Mouse (Mus musculus) heart, embryonic 11.5 days (tissue): ENCODE results near the gene Myl9. TPM values are rescaled to one million over a fixed set of nuclear protein-coding genes. Genes with fewer than 3 reads are reported as not detected.

Source experiments
- ATAC-seq: fragments of 200-750 bp; cut with Nextera tagmentation; replicated peaks from 2 replicates; pipeline ENCODE4 v1.8.0; 2017; ENCODE audit warnings: moderate library complexity; ENCODE audit not compliant: insufficient number of reproducible peaks, low FRiP score, low TSS enrichment
- H3K27ac ChIP-seq: fragments of 300-500 bp; sonication (generic); 2 replicates; pipeline ENCODE4 v1.5.1; 2014; ENCODE audit warnings: mild to moderate bottlenecking, low read depth, low read length
- H3K27me3 ChIP-seq: fragments of 300-500 bp; sonication (generic); 2 replicates; pipeline ENCODE4 v1.6.1; 2014; ENCODE audit warnings: mild to moderate bottlenecking, low read length, mixed read lengths; ENCODE audit not compliant: control insufficient read depth, insufficient read depth
- H3K36me3 ChIP-seq: fragments of 300-500 bp; sonication (generic); 2 replicates; pipeline ENCODE4 v1.6.1; 2014; ENCODE audit warnings: mild to moderate bottlenecking, low read length, moderate library complexity, mixed read lengths; ENCODE audit not compliant: control insufficient read depth, insufficient read depth
- H3K4me1 ChIP-seq: fragments of 300-500 bp; sonication (generic); 2 replicates; pipeline ENCODE4 v1.6.1; 2014; ENCODE audit warnings: low read length; ENCODE audit not compliant: control insufficient read depth, insufficient read depth
- H3K4me2 ChIP-seq: fragments of 300-500 bp; sonication (generic); 2 replicates; pipeline ENCODE4 v1.6.1; 2014; ENCODE audit warnings: mild to moderate bottlenecking, moderate library complexity
- H3K4me3 ChIP-seq: fragments of 300-500 bp; sonication (generic); 2 replicates; pipeline ENCODE4 v1.5.1; 2014; ENCODE audit warnings: low read depth, low read length
- H3K9ac ChIP-seq: fragments of 300-500 bp; sonication (generic); 2 replicates; pipeline ENCODE4 v1.6.1; 2014; ENCODE audit warnings: mild to moderate bottlenecking, low read depth, low read length, moderate library complexity
- H3K9me3 ChIP-seq: fragments of 300-500 bp; sonication (generic); replicated peaks from 2 replicates; pipeline ENCODE4 v1.6.1; 2016; ENCODE audit warnings: low read length; ENCODE audit not compliant: control insufficient read depth
- WGBS: fragments of 180-500 bp; shearing (Covaris S2); extraction: QIAGEN DNeasy Blood & Tissue Kit; methylation state at CpG from one replicate; pipeline ENCODE4 v1.1.7; 2014; ENCODE audit not compliant: insufficient replicate concordance; 5-methylcytosine and 5-hydroxymethylcytosine counted together
- polyA plus RNA-seq: library from polyadenylated mRNA; unstranded; fragments of >200 nt; fragmentation: Nextera tagmentation; extraction: Ambion mirVana; gene quantifications from 2 replicates; pipeline ENCODE4 v1.2.1, GENCODE M21; 2014

Gene Myl9
- 2,229 and 2,268 TPM in 2 replicates for polyA plus RNA-seq

GRCm38 (mm10) chr2:156774738-156775454 is at the start of gene Myl9:
Gene Myl9 (plus strand): TSS chr2:156775420.
- H3K4me1 ChIP-seq: peaks cover 30% of the 10 kb centered on the region
- peak within 1 kb of the TSS; percentile 87 for H3K9ac ChIP-seq
- ATAC-seq: peak; percentile 79
- H3K4me2 ChIP-seq: peak within 1 kb of the TSS; percentile 75
- whole genome bisulfite sequencing: 2% methylated on average over 28 of the region's 28 CpGs
- peak within 1 kb of the TSS; percentile 94 for H3K27ac ChIP-seq
- H3K4me3 ChIP-seq: peak within 1 kb of the TSS; percentile 58
- no peaks in the 10 kb centered on the region for H3K36me3 ChIP-seq
- no peaks in the 10 kb centered on the region for H3K9me3 ChIP-seq
- H3K27me3 ChIP-seq: no peaks in the 10 kb centered on the region

- Histone ChIP-seq H3K36me3 (no peaks in the 10 kb centered on the region), H3K9me3 (no peaks in the 10 kb centered on the region), H3K9ac (no peak overlapping the region), H3K27me3 (no peaks in the 10 kb centered on the region), H3K4me2 (peak overlapping the region; percentile 33), H3K4me1 (peaks cover 52% of the 10 kb centered on the region), H3K4me3 (no peak overlapping the region), H3K27ac (peak overlapping the region; percentile 38)
- ATAC-seq: no peak
- WGBS: 26% methylated on average over 7 of the region's 7 CpGs
These were observed 48.9 kb upstream of the Myl9 start for GRCm38 (mm10) chr2:156726344-156726743.

GRCm38 (mm10) chr2:156726878-156727277 is 48.3 kb upstream of the Myl9 start:
- Histone ChIP-seq H3K36me3 (no peaks in the 10 kb centered on the region), H3K27ac (peak overlapping the region; percentile 38), H3K27me3 (no peaks in the 10 kb centered on the region), H3K4me3 (no peak overlapping the region), H3K4me1 (peaks cover 57% of the 10 kb centered on the region), H3K9me3 (no peaks in the 10 kb centered on the region), H3K9ac (no peak overlapping the region), H3K4me2 (peak overlapping the region; percentile 33)
- ATAC-seq: no peak
- 17% methylated on average over 3 of the region's 3 CpGs for WGBS

GRCm38 (mm10) chr2:156729537-156730469 is 45.4 kb upstream of the Myl9 start:
- H3K9me3 ChIP-seq: no peaks in the 10 kb centered on the region
- peak overlapping the region; percentile 40 for H3K4me2 ChIP-seq
- no peak overlapping the region for H3K4me3 ChIP-seq
- WGBS: 40% methylated on average over 9 of the region's 10 CpGs
- H3K27me3 ChIP-seq: no peaks in the 10 kb centered on the region
- no peak overlapping the region; the same call in 1 of the 2 replicates for H3K9ac ChIP-seq
- H3K27ac ChIP-seq: peak overlapping the region; percentile 61
- no peaks in the 10 kb centered on the region for H3K36me3 ChIP-seq
- peaks cover 53% of the 10 kb centered on the region for H3K4me1 ChIP-seq
- no peak for ATAC-seq

- H3K9ac ChIP-seq: no peak overlapping the region
- no peak overlapping the region for H3K4me3 ChIP-seq
- peaks cover 52% of the 10 kb centered on the region for H3K4me1 ChIP-seq
- no peak for ATAC-seq
- H3K4me2 ChIP-seq: peak overlapping the region; percentile 40
- H3K36me3 ChIP-seq: no peaks in the 10 kb centered on the region
- H3K9me3 ChIP-seq: no peaks in the 10 kb centered on the region
- H3K27me3 ChIP-seq: no peaks in the 10 kb centered on the region
- 72% methylated on average over 12 of the region's 12 CpGs for WGBS
- peak overlapping the region; percentile 61 for H3K27ac ChIP-seq
These were observed 44.7 kb upstream of the Myl9 start for GRCm38 (mm10) chr2:156730501-156730921.

GRCm38 (mm10) chr2:156731592-156731991 is 43.6 kb upstream of the Myl9 start:
- no peaks in the 10 kb centered on the region for H3K36me3 ChIP-seq
- H3K9ac ChIP-seq: no peak overlapping the region
- no peak for ATAC-seq
- H3K4me1 ChIP-seq: peaks cover 52% of the 10 kb centered on the region
- no peaks in the 10 kb centered on the region for H3K9me3 ChIP-seq
- H3K4me3 ChIP-seq: no peak overlapping the region
- no peak overlapping the region for H3K4me2 ChIP-seq
- H3K27me3 ChIP-seq: no peaks in the 10 kb centered on the region
- H3K27ac ChIP-seq: no peak overlapping the region

GRCm38 (mm10) chr2:156732109-156732508 is 43.1 kb upstream of the Myl9 start:
- Histone ChIP-seq H3K4me3 (no peak overlapping the region), H3K27me3 (no peaks in the 10 kb centered on the region), H3K36me3 (no peaks in the 10 kb centered on the region), H3K4me1 (peaks cover 52% of the 10 kb centered on the region), H3K9ac (no peak overlapping the region), H3K9me3 (no peaks in the 10 kb centered on the region), H3K4me2 (no peak overlapping the region), H3K27ac (no peak overlapping the region)
- no peak for ATAC-seq
- 71% methylated on average over 6 of the region's 6 CpGs for WGBS

GRCm38 (mm10) chr2:156735761-156736335 is 39.4 kb upstream of the Myl9 start:
- Histone ChIP-seq H3K9ac (no peak overlapping the region), H3K4me1 (peaks cover 64% of the 10 kb centered on the region), H3K27me3 (no peaks in the 10 kb centered on the region), H3K27ac (peak overlapping the region; percentile 47; the same call in 1 of the 2 replicates), H3K4me3 (no peak overlapping the region), H3K36me3 (no peaks in the 10 kb centered on the region), H3K9me3 (no peaks in the 10 kb centered on the region), H3K4me2 (0 out of 2 replicates have a peak overlapping the region, but pooled peaks have one; percentile 4)
- no peak for ATAC-seq
- 28% methylated on average over 3 of the region's 3 CpGs for WGBS
